Mouse (Mus musculus) cerebellum, adult 9-11 months (tissue): ENCODE data around the gene Cnnm4.

ENCODE experiments used
- DNase-seq: peaks from one replicate; pipeline ENCODE4 v3.0.0; 2022

Cnnm4 gene

DNA sequence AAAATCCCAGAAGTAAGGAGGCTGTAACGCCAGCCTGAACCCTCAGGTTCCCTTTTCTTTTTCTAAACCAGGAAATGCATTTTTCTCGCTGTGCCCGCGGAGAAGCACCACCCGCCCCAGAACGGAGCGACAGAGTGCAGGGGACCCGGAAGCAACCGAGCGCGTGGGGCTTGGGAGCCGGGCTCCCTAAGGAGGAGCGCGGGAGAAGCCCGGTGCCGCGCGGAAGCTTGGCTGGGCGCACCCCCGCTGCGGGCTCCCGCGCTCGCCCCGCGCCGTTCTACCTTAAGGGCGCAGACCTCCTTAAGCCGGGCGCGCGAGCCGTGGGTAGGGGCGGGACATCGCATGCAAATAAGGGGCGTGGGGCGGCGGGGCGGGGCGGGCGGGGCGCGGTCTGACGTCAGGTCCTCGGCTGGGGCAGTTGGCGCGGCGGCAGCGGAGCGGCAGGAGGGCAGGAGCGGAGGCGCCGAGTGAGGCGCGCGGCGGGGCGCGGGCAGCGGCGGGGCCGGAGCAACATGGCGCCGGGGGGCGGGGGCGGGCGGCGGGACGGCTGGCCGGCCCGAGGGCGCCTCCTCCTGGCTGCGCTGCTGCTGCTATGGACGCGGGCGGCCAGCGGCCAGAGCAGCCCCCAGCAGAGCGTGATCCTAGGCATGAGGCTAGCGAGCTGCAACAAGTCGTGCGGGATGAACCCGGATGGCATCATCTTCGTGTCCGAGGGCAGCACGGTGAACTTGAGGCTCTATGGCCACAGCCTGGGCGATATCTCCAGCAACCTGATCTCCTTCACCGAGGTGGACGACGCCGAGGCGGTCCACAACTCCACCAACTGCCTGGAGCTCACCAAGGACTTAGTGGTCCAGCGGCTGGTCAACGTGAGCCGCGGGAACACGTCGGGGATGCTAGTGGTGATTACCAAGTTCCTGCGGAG lies at the start of gene Cnnm4:
Gene Cnnm4 (plus strand): TSS at position 440 of the 925 bp plus-strand sequence.
- DNase-seq, result peak; percentile 88

DNA sequence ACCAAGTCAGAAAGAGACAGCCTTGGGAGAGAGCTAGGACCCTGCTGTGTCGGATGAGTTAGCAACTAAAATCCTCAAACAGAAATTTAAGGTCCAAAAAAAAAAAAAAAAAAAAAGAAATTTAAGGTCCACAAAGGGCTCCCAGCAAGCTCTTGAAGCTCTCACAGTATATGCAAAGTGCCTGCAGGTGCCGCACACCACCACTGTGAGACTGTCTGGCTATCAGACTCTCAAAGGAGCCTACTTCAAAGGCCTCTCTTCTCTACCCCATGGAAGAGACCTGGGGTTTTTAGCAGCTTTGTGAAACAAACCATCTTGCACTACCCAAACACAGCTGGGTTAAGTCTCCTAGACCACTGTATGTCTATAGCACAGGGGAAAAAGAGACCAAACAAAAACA lies 41.9 kb upstream of the Cnnm4 start:
- DNase-seq, result no peak

DNA sequence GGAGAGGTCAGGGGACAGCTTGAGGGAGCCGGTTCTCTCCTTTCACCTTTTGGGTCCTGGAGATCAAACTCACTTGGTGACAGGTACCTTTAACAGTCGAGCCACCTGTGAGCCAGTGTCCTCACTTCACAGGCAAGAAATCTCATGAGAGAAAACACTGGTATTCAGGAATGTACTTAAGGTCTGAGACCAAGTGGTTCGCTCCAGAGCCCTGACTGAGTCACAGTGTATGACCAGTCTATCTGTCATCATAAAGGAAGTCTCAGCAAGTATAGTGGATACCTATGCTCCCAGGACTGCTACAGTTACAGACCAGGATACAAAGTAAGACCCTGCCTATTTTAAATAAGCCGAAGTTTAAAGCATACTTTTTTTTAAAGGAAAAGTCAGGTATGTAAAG lies 38.4 kb upstream of the Cnnm4 start:
- no peak for DNase-seq

DNA sequence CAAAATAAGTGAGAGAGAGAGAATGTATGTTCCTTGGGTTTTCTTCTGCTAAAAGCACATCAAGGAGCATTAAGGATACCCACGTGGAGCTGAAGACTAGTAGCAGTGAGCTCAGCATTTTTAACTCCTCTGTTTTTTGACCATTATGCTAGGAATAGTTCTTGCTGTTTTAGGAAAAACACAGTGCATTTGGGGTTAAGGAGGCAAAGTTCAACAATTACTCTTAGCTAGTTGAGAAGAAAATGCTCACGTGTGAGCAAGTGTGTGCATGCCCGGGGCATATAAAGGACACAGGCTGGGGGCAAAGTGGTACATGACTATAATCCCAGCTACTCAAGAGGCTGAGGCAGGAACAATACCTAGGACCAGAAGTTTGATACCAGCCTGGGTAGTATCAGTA lies 37.8 kb upstream of the Cnnm4 start:
- DNase-seq, result no peak

DNA sequence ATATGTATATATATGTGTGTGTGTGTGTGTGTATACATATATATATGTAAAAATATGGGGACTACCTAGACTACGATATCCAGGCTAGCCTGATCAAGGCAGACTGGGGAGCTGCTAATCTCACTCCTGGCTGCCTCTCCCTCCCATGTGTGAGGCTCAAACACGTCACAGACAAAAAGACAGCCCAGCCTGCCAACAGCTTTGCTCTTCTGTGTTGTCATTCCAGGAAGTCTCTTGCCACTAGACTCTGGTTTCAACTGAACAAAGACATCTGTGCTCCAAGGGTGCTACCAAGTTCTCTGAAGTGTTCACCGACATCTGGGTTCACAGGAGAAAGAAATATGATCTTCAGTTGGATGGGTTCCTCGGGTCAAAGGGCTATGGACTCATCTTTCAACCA lies 36.3 kb upstream of the Cnnm4 start:
- no peak for DNase-seq

DNA sequence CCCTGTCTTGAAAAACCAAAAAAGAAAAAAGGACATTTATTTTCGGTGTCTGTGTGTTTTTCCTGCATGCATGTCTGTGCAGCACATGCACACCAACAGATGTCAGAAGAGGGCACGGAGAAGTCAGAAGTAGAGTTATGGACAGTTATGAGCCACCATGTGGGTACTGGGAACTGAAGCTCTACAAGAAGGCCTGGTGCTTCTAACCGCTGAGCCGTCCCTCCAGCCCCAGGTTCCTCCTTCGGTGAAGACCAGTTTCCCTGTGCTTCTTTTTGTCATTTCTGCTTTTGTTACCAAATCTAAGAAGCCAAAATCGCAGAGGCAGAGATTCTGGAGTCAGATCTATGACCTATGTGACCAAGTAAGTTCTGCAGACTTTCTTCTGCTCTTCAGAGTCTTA lies 34.9 kb upstream of the Cnnm4 start:
- DNase-seq, result no peak

GRCm38 (mm10) chr1:36437223-36437622 lies 34.2 kb upstream of the Cnnm4 start:
- no peak for DNase-seq

DNA sequence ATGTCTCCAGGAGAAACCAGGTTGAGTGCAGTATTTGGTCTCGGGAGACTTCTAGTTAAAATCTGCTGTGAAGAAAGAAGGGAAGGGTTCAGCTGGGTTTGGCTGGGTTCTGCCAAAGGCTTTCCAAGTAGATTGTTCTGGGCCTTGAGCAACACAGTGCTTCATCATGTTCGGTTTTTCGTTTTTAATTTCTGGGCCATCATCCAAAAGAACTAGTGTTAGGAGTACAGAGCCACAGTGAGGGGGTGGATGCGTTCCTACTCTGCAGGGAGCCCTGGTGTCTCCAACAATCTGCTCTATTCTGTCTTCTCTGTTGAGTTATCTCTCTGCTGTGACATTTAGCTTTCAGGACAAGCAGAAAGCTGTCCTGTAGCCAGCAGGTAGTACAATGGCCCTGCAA lies 30.3 kb upstream of the Cnnm4 start:
- peak; percentile 78 for DNase-seq

GRCm38 (mm10) chr1:36444471-36445464 lies 26.7 kb upstream of the Cnnm4 start, which contains the start of gene Lman2l:
Gene Lman2l (minus strand): TSS chr1:36445271.
- peak; percentile 97 for DNase-seq

DNA sequence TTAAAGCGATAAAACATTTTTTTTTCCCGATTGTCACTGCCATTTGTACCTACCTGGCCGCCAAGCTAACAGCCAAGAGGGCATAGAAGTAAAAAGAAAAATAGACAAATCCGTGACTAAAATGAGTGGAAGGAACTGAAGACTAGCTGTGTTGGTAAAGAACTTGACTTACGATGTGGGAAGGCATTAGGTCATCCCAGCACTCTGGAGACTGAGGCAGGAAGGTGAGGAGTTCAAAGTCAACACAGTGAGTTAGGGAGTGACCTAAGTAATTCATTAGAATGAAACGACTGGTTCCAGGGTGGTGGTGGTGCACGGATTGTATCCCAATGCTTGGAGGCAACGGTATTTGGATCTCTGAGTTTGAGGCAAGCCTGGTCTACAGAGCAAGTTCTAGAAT lies 25.9 kb upstream of the Cnnm4 start:
- DNase-seq, result no peak

GRCm38 (mm10) chr1:36446106-36446824 lies 25.2 kb upstream of the Cnnm4 start:
- DNase-seq, result no peak

DNA sequence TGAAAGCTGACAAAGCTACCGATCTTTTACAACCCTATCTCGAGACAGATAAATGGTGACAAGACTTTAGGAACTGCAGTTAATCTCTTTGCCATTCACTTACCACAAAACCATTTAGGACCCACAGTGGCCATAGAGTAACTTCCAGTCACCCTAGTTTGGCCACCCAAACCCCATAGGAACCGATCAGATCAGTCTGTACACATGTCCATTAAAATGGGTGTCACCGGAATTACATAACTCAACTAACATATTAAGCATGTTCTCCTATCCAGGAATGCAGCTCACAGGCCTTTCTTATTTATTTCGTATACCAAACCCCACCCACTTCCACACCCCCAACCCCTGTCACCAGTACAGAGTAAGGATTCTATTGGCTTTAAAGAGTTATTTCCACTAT lies 24.6 kb upstream of the Cnnm4 start:
- DNase-seq, result no peak

GRCm38 (mm10) chr1:36454055-36454815 lies 17.2 kb upstream of the Cnnm4 start:
- no peak for DNase-seq

- no peak for DNase-seq
These were observed 13.9 kb upstream of the Cnnm4 start for GRCm38 (mm10) chr1:36457388-36458014.

- no peak for DNase-seq
These were observed 13.3 kb upstream of the Cnnm4 start for GRCm38 (mm10) chr1:36458169-36458568.

GRCm38 (mm10) chr1:36461829-36462228 lies 9.6 kb upstream of the Cnnm4 start:
- no peak for DNase-seq

DNA sequence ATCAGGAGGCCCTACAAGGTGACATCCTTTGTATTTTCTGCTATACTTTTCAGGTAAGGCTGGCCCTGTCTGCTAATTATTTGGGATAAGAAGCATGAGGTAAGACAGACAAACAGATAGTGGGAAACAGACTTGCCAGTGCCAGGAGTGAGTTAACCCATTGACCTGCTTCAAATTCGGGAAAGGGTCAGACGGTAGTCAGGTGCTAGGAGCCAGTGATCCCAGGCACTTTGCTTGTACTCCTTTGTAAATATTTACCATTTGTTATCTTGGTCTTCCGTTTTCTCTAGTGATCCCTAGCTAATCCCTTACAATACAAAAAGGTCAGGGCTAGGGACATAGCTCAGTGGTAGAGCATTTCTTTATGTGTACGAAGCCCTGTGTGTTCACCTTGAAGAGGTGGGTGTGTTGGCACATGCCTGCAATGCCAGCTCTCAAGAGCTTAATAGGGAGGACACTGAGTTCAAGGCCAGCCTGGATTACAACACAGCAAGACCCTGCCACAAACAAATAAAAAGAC lies 5.7 kb upstream of the Cnnm4 start:
- DNase-seq, result no peak

GRCm38 (mm10) chr1:36467446-36467845 lies 4.0 kb upstream of the Cnnm4 start:
- DNase-seq, result no peak

GRCm38 (mm10) chr1:36469811-36470444 lies 1.5 kb upstream of the Cnnm4 start:
- peak; percentile 50 for DNase-seq

GRCm38 (mm10) chr1:36472106-36472440 lies 653 bp downstream of the Cnnm4 start:
- no peak for DNase-seq
